In the genomic region with DNA sequence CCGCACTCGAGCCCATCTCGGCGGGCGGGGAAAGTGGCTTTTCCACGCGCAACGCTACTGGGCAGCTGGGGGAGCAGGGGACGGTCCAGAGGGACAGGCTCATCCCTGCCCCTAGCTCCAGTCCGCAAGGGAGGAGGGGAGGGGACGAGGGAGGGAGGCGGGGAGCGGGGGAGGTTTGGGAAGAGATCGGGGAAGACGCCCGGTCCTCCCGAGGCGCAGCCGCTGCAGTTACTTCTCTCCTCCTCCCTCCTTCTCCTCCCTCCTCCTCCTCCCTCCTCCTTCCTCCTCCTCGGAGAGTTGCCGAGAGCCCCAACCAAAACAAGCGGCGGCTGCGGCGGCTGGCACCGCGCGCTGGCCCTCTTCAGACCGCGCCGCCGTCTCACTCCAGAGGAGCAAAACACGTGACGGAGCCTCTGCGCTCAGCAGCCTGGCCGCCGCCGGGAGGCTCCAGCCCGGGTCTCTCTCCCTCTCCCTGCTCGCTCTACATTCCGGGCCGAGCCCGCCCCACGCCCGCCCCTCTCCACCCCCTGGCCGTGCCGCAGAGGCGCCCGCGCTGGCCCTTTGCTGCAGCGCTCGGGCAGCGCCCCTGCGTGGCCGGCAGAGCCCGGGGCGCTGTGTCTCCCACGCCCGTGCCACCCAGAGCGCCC, we compare ENCODE assay signal across 8 mouse cellular contexts. TPM values are rescaled to one million over a fixed set of nuclear protein-coding genes. Genes with fewer than 3 reads are reported as not detected.
DNase-seq lines count a peak whose midpoint lies in the region; ATAC-seq lines count a peak whose summit lies in the region.

A gene (minus strand): TSS at position 266 of the 647 bp plus-strand sequence.

- H3K9me3 ChIP-seq in intestine, embryonic 15.5 days = no peaks in the 10 kb centered on the region

- H3K27me3 ChIP-seq in intestine, embryonic 15.5 days (replicated peaks) = 0 out of 2 replicates have a peak, but pooled peaks cover 8% of the 10 kb centered on the region

- H3K4me1 ChIP-seq in intestine, embryonic 15.5 days (replicated peaks) = peaks cover 38% of the 10 kb centered on the region

- WGBS in intestine, embryonic 15.5 days = under 1% methylated on average over 59 of the region's 60 CpGs

- H3K36me3 ChIP-seq in intestine, embryonic 15.5 days = no peaks in the 10 kb centered on the region

- peak within 1 kb of the TSS; percentile 68 for H3K9ac ChIP-seq in intestine, embryonic 15.5 days

- H3K4me3 ChIP-seq in intestine, embryonic 15.5 days (replicated peaks) = peak within 1 kb of the TSS; percentile 65

- peak within 1 kb of the TSS; percentile 95 for H3K27ac ChIP-seq in intestine, embryonic 15.5 days

- H3K4me2 ChIP-seq in intestine, embryonic 15.5 days (replicated peaks) = peak within 1 kb of the TSS; percentile 93

- intact Hi-C loops in left cerebral cortex, postnatal 25 days (cut with DNase I) = loop anchor here (1.0 to 10.0 kb wide), 5 partner anchors 8 to 696 kb away; no protein-coding TSS in a partner anchor

- ATAC-seq in intestine, embryonic 15.5 days = peak; percentile 92
- peak; percentile 57 for ATAC-seq in megakaryocyte-erythroid progenitor cell, adult 5-6 weeks (replicated peaks; ENCODE audit: low FRiP score, low TSS enrichment, poor library complexity, severe bottlenecking)
- no peak for ATAC-seq in erythroid progenitor cell, adult 5-6 weeks (replicated peaks; ENCODE audit: low FRiP score, poor library complexity, severe bottlenecking)

- DNase-seq in adrenal gland, postnatal 25 days = peak; percentile 88
- DNase-seq in embryo, embryonic 9.5 days (ENCODE audit: extremely low spot score) = peak; percentile 90
- DNase-seq in gonadal fat pad, adult 2 months (ENCODE audit: low read depth) = no peak
- DNase-seq in left cerebral cortex, postnatal 25 days (ENCODE audit: low spot score in 2 of 2) = peak; percentile 87 to 91
- DNase-seq in right cerebral cortex, postnatal 4 days = peak; percentile 78

RNA-seq across cellular contexts. Expression of the gene that starts here (rescaled TPM):
- total RNA-seq in adrenal gland, postnatal 25 days (2021) = 15.7 and 17.9 TPM in 2 replicates
- 9.7 and 11.1 TPM in 2 replicates for polyA plus RNA-seq in gonadal fat pad, adult 2 months (2012; rRNA removed)
- 2.7 and 3.3 TPM in 2 replicates for polyA plus RNA-seq in intestine, embryonic 15.5 days (2015; fragmentation: Nextera tagmentation; extraction: Ambion mirVana)
- 10 to 100 TPM; 17.3 to 17.4 TPM for total RNA-seq in left cerebral cortex, postnatal 25 days (2021)
- total RNA-seq in megakaryocyte-erythroid progenitor cell, adult 5-6 weeks (2014; fragmentation: Nextera tagmentation) = not detected in 2 replicates
- total RNA-seq in megakaryocyte-erythroid progenitor cell, adult 5-6 weeks (2017) = not detected in 2 replicates
- 0.84 TPM in 1 of 2 replicates, not detected in the other for total RNA-seq in erythroid progenitor cell, adult 5-6 weeks (2015; ENCODE audit: low replicate concordance)
- 0.26 TPM in 1 of 2 replicates, not detected in the other for total RNA-seq in erythroid progenitor cell, adult 5-6 weeks (2017; ENCODE audit: low replicate concordance)

Comparison
In these comparisons a context has a peak if more than half of its experiments do, and no peak if none do; other contexts are left out.
1. Peak in ATAC-seq in megakaryocyte-erythroid progenitor cell, adult 5-6 weeks; RNA of the gene not detected or under 1 TPM.